Mouse (Mus musculus) forebrain, embryonic 10.5 days (tissue): Measurements from ENCODE around the gene Pdcd1lg2. TPM values are rescaled to one million over a fixed set of nuclear protein-coding genes. Genes with fewer than 3 reads are reported as not detected.

Experiments
- DNase-seq: peaks from one replicate; pipeline ENCODE4 v3.0.0-alpha.2; 2017; ENCODE audit warnings: low spot score; ENCODE audit errors: extremely low spot score
- H3K27ac ChIP-seq: fragments of 300-500 bp; sonication (generic); 2 replicates; pipeline ENCODE4 v1.5.1; 2016; ENCODE audit warnings: mild to moderate bottlenecking
- H3K27me3 ChIP-seq: fragments of 300-500 bp; sonication (generic); 2 replicates; pipeline ENCODE4 v1.6.1; 2016; ENCODE audit warnings: mild to moderate bottlenecking; ENCODE audit not compliant: poor library complexity, severe bottlenecking
- H3K36me3 ChIP-seq: fragments of 300-500 bp; sonication (generic); replicated peaks from 2 replicates; pipeline ENCODE4 v1.6.1; 2016; ENCODE audit warnings: mild to moderate bottlenecking, moderate library complexity
- H3K4me1 ChIP-seq: fragments of 300-500 bp; sonication (generic); 2 replicates; pipeline ENCODE4 v1.6.1; 2016
- H3K4me3 ChIP-seq: fragments of 300-500 bp; sonication (generic); 2 replicates; pipeline ENCODE4 v1.5.1; 2016; ENCODE audit warnings: mild to moderate bottlenecking, moderate library complexity
- H3K9me3 ChIP-seq: fragments of 300-500 bp; sonication (generic); 2 replicates; pipeline ENCODE4 v1.6.1; 2016; ENCODE audit warnings: mild to moderate bottlenecking, moderate library complexity
- WGBS: fragments of 180-500 bp; shearing (Covaris S2); methylation state at CpG from one replicate; pipeline ENCODE4 v1.1.7; 2016; 5-methylcytosine and 5-hydroxymethylcytosine counted together
- polyA plus RNA-seq: library from polyadenylated mRNA; unstranded; fragments of >200 nt; fragmentation: Nextera tagmentation; extraction: Ambion mirVana; gene quantifications from 2 replicates; pipeline ENCODE4 v1.2.1, GENCODE M21; 2016

Pdcd1lg2 gene
- polyA plus RNA-seq, 1 experiment from 2014 or later = not detected

GRCm38 (mm10) chr19:29430953-29431352 is 20.2 kb downstream of the Pdcd1lg2 start:
- no peak for DNase-seq
- Histone ChIP-seq H3K27ac (no peak overlapping the region), H3K27me3 (no peaks in the 10 kb centered on the region), H3K36me3 (no peaks in the 10 kb centered on the region), H3K9me3 (no peaks in the 10 kb centered on the region), H3K4me1 (no peaks in the 10 kb centered on the region), H3K4me3 (no peak overlapping the region)
- 83% methylated on average over 3 of the region's 3 CpGs for WGBS

DNA sequence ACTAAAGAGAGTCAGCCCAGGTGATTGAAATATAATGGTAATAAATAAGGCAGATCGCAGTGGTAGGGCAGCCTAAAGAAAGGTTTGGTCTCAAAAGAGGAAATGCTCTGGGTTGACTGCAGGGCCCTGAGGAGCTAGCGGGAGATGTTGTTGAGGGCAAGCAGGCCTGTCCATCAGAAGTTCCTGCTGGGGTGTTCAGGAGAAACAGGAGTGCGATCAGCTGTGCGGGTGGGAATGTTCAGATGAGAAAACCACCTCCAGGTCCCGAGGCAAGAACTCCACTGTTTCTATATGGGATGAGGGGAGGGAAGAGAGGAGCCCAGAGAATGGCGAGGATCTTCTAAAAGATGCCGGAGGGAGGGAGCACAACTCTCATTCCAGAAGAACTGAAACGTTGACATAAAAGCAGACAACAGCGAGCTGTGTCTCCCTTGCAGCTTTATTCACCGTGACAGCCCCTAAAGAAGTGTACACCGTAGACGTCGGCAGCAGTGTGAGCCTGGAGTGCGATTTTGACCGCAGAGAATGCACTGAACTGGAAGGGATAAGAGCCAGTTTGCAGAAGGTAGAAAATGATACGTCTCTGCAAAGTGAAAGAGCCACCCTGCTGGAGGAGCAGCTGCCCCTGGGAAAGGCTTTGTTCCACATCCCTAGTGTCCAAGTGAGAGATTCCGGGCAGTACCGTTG is 26.2 kb downstream of the Pdcd1lg2 start:
- DNase-seq = no peak
- H3K36me3 ChIP-seq = no peaks in the 10 kb centered on the region
- no peak overlapping the region for H3K27ac ChIP-seq
- no peaks in the 10 kb centered on the region for H3K9me3 ChIP-seq
- H3K4me3 ChIP-seq = no peak overlapping the region
- peaks cover 8% of the 10 kb centered on the region; the same call in 1 of the 2 replicates for H3K4me1 ChIP-seq
- H3K27me3 ChIP-seq = no peaks in the 10 kb centered on the region
- 88% methylated on average over 18 of the region's 18 CpGs for WGBS

DNA sequence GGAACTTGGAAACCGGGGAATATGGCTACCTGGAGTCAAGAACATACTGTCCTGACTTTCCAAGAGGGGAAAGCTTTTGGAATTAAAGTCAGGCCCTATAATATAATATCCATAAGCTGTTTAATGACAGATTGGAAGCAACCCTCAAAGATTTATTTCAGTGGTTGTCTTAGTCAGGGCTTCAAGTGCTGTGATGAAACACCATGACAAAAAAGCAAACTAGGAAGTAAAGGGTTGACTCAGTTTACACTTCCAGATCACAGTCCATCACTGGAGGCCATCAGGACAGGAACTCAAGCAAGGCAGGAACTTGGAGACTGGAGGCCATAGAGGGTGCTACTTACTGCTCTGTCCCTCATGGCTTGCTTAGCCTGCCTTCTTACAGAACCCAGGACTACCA is 27.1 kb downstream of the Pdcd1lg2 start:
- DNase-seq = no peak
- Histone ChIP-seq H3K27me3 (no peaks in the 10 kb centered on the region), H3K4me3 (no peak overlapping the region), H3K36me3 (no peaks in the 10 kb centered on the region), H3K9me3 (no peaks in the 10 kb centered on the region), H3K4me1 (peaks cover 9% of the 10 kb centered on the region; the same call in 1 of the 2 replicates), H3K27ac (no peak overlapping the region)
- WGBS = 90% methylated on average over 1 of the region's 1 CpGs

DNA sequence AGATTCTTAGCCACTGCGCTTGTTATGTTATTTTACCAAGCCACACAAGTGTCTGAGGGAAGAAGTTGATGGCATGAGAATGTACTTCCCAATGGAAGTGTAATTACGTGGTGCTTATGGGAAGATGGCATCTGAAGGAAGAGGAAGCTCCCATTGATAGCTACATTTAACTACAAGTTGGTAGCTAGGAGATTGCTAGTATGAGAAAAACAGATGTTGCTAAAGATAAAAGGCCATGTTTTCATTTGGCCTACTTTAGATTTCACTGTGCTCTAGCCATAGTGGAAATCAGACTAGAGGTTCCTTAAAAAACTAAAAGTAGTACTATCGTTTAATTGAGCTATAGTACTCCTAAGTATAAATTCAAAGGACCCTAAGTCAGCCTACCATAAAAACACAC is 28.5 kb downstream of the Pdcd1lg2 start:
- H3K9me3 ChIP-seq = no peaks in the 10 kb centered on the region
- 90% methylated on average over 3 of the region's 3 CpGs for WGBS
- H3K4me1 ChIP-seq = peaks cover 9% of the 10 kb centered on the region; the same call in 1 of the 2 replicates
- DNase-seq = no peak
- H3K4me3 ChIP-seq = no peak overlapping the region
- no peaks in the 10 kb centered on the region for H3K27me3 ChIP-seq
- no peak overlapping the region for H3K27ac ChIP-seq
- H3K36me3 ChIP-seq = no peaks in the 10 kb centered on the region

DNA sequence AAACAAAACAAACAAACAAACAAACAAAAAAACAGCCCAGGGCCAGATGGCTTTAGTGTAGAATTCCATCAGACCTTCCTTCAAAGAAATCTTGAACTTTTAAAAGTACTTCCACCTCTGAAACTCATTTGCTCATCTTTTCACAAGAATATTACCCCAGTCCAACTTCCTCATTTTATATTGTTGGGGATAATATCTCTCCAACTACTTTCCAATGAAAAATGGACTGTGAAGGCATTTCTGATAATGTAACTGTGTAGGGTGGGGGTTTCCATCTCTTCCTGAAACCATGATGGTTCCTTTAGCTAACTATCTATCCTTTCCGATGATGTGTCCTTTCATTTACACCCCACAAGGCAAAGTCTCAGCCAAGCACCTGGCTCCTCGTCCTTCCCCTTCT is 31.8 kb downstream of the Pdcd1lg2 start:
- Histone ChIP-seq H3K36me3 (no peaks in the 10 kb centered on the region), H3K4me1 (peaks cover 9% of the 10 kb centered on the region; the same call in 1 of the 2 replicates), H3K27me3 (no peaks in the 10 kb centered on the region), H3K4me3 (no peak overlapping the region), H3K9me3 (no peaks in the 10 kb centered on the region), H3K27ac (no peak overlapping the region)
- no peak for DNase-seq
- 82% methylated on average over 2 of the region's 2 CpGs for WGBS

DNA sequence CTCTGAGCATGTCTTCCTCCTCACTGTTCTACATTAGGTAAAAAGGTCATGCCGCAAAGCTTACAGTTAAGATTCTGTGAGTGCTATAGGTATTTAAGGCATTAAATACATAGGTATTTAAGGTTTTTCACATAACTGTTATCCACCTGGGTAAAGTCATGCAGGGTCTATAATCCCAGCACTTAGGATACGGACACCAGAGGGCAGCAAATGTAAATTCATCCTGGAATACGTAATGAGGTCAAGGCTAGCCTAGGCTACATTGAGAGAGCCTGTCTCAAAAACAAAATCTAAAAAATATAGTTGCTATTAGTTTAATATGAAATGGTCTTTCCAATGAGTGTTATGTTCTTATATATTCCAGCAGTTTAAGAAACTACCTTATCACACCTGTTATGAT is 33.6 kb downstream of the Pdcd1lg2 start:
- Histone ChIP-seq H3K36me3 (no peaks in the 10 kb centered on the region), H3K4me3 (no peak overlapping the region), H3K4me1 (peaks cover 9% of the 10 kb centered on the region; the same call in 1 of the 2 replicates), H3K27me3 (no peaks in the 10 kb centered on the region), H3K27ac (no peak overlapping the region), H3K9me3 (no peaks in the 10 kb centered on the region)
- 92% methylated on average over 3 of the region's 3 CpGs for WGBS
- no peak for DNase-seq

DNA sequence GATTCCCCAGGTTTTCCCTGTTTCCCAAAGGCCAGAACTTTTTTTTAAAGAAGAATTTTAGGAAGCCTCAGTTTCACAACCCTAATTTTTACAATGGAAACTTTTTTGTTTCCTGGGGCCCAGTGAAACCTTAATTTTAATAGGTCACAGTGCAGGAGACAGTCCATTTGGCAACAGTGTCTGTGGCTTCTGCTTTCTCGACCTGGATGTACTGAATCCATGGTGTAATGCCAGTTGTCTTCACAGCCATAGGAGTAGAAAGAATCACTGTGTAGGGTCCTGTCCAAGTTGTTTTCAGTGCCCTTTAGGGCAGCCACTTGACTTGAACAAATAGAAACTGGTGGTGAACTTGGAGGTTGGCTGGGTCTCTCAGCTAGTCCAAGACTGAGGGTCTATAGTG is 37.7 kb downstream of the Pdcd1lg2 start:
- WGBS = 84% methylated on average over 1 of the region's 1 CpGs

DNA sequence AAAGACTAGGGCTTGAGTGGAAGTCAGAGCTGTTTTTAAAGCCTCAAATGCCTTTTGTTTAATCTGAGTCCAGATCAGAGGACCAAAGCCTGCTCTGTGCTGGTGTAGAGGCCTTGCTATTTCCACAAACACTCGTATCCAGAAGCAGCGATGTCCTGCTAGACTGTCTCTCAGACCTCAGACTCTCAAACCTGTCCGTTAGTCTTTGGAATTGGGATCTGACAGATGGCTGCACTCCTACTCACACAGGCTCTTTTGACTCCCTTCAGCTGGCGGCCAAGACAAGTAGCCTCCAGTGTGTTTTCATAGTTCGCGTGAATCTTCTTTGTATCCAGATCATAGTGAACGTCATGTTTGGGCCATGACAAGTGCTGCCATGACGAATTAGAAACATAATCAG is 39.7 kb downstream of the Pdcd1lg2 start:
- DNase-seq = no peak
- WGBS = 93% methylated on average over 8 of the region's 8 CpGs
- no peaks in the 10 kb centered on the region for H3K36me3 ChIP-seq
- H3K4me1 ChIP-seq = no peaks in the 10 kb centered on the region
- no peaks in the 10 kb centered on the region for H3K27me3 ChIP-seq
- peaks cover 6% of the 10 kb centered on the region; the same call in 1 of the 2 replicates for H3K9me3 ChIP-seq
- no peak overlapping the region for H3K4me3 ChIP-seq
- no peak overlapping the region for H3K27ac ChIP-seq

More for the DNA sequence above, 37.7 kb downstream of the Pdcd1lg2 start:
- Histone ChIP-seq H3K4me1 (no peaks in the 10 kb centered on the region), H3K4me3 (no peak overlapping the region), H3K27ac (no peak overlapping the region), H3K36me3 (no peaks in the 10 kb centered on the region), H3K27me3 (no peaks in the 10 kb centered on the region), H3K9me3 (peaks cover 6% of the 10 kb centered on the region; the same call in 1 of the 2 replicates)
- no peak for DNase-seq

DNA sequence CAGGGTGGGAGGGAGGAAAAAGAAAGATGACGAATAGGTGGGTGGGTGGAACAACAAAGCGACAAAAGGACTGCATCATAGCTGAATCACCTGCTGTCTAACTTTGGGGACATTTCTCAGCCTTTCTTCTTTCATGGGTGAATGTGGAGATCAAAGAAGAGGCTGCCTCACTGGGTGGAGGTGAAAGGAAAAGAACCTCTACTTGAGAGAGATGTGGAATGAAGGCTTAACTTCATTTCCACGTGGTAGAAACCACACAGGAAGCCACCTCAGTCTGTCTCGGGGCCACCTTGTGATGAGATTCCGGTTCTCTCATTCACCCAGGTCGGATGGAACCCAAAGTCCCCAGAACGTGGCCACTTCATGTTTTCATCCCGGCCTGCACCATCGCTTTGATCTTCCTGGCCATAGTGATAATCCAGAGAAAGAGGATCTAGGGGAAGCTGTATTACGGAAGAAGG is 43.5 kb downstream of the Pdcd1lg2 start:
- DNase-seq = no peak
- WGBS = 90% methylated on average over 10 of the region's 10 CpGs
- Histone ChIP-seq H3K4me3 (no peak overlapping the region), H3K9me3 (peaks cover 6% of the 10 kb centered on the region; the same call in 1 of the 2 replicates), H3K27me3 (no peaks in the 10 kb centered on the region), H3K27ac (no peak overlapping the region), H3K4me1 (no peaks in the 10 kb centered on the region), H3K36me3 (no peaks in the 10 kb centered on the region)

DNA sequence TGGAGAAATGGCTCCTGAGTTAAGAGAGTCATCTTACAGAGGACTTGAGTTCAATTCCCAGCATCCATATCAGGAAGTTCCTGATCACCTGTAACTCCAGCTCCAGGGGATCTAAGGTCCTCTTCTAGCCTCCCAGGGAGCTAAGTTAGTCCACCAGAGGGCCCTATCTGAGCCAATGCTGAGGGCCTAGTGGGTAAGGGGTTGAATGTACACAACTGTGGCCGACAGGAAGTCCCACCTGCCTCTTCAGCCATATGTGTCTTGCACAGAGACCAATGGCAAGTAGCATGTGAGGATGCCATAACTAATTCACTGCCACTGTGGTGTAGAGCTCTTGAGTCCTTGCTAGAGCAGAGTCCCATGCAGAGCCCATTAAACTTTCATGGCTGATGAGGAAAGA is 44.4 kb downstream of the Pdcd1lg2 start:
- Histone ChIP-seq H3K4me3 (no peak overlapping the region), H3K27me3 (no peaks in the 10 kb centered on the region), H3K36me3 (no peaks in the 10 kb centered on the region), H3K4me1 (no peaks in the 10 kb centered on the region), H3K9me3 (peaks cover 6% of the 10 kb centered on the region; the same call in 1 of the 2 replicates), H3K27ac (no peak overlapping the region)
- no peak for DNase-seq
- 60% methylated on average over 1 of the region's 1 CpGs for WGBS

- H3K4me3 ChIP-seq = no peak overlapping the region
- H3K4me1 ChIP-seq = no peaks in the 10 kb centered on the region
These were observed 47.3 kb downstream of the Pdcd1lg2 start for GRCm38 (mm10) chr19:29457982-29458381.

GRCm38 (mm10) chr19:29462462-29462861 is 51.7 kb downstream of the Pdcd1lg2 start:
- 91% methylated on average over 4 of the region's 4 CpGs for WGBS

More at GRCm38 (mm10) chr19:29457982-29458381, 47.3 kb downstream of the Pdcd1lg2 start:
- 91% methylated on average over 1 of the region's 1 CpGs for WGBS
- Histone ChIP-seq H3K27ac (no peak overlapping the region), H3K27me3 (no peaks in the 10 kb centered on the region), H3K9me3 (no peaks in the 10 kb centered on the region), H3K36me3 (no peaks in the 10 kb centered on the region)
- DNase-seq = no peak

DNA sequence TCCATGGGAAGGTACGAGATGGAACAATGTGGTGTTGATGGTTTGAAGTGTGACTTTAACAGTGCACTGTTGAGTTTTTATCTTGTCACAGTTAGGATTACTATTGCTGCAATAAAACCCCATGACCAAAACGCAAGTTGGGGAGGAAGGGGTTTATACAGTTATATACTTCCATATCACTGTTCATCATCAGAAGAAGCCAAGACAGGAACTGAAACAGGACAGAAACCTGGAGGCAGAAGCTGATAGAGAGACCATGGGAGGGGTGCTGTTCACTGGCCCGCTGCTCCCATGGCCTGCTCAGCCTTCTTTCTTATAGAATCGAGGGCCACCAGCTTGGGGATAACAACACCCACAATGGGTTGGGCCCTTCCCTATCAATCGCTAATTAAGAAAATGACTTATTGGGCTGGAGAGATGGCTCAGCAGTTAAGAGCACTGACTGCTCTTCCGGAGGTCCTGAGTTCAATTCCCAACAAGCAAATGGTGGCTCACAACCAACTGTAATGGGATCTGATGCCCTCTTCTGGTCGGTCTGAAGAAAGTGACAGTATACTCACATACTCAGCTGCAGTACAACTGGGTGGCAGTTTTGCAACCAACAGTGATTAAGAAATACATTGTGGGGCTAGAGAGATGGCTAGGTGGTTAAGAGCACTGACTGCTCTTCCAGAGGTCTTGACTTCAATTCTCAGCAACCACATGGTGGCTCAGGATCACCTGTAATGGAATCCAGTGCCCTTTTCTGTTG is 53.1 kb downstream of the Pdcd1lg2 start:
- 91% methylated on average over 7 of the region's 7 CpGs for WGBS
- H3K36me3 ChIP-seq = no peaks in the 10 kb centered on the region
- H3K4me3 ChIP-seq = no peak overlapping the region
- no peaks in the 10 kb centered on the region for H3K27me3 ChIP-seq
- no peak for DNase-seq
- no peaks in the 10 kb centered on the region for H3K9me3 ChIP-seq
- no peaks in the 10 kb centered on the region for H3K4me1 ChIP-seq
- no peak overlapping the region for H3K27ac ChIP-seq

More at GRCm38 (mm10) chr19:29462462-29462861, 51.7 kb downstream of the Pdcd1lg2 start:
- Histone ChIP-seq H3K27ac (no peak overlapping the region), H3K36me3 (no peaks in the 10 kb centered on the region), H3K27me3 (no peaks in the 10 kb centered on the region), H3K4me1 (no peaks in the 10 kb centered on the region), H3K9me3 (no peaks in the 10 kb centered on the region), H3K4me3 (no peak overlapping the region)
- DNase-seq = no peak
